Mouse (Mus musculus): ENCODE measurements at regions not wholly inside any gene's neighbourhood (a gene's known extent, or its start where the extent isn't known, plus 50 kb on each side); places are given as distances from the start of the nearest gene placed in this dataset.

GRCm38 (mm10) chr10:96293622-96294021 is 157.2 kb downstream of the Gm5426 start:
- no peaks in the 10 kb centered on the region for H3K9me3 ChIP-seq
- H3K36me3 ChIP-seq (replicated peaks): no peaks in the 10 kb centered on the region
- no peak overlapping the region for H3K4me3 ChIP-seq
- no peaks in the 10 kb centered on the region for H3K4me1 ChIP-seq
- no peak overlapping the region for H3K27ac ChIP-seq (replicated peaks)
- H3K27me3 ChIP-seq (replicated peaks; ENCODE audit: low read depth, poor library complexity, severe bottlenecking): no peaks in the 10 kb centered on the region
- WGBS: 84% methylated on average over 7 of the region's 7 CpGs
- DNase-seq (ENCODE audit: low spot score): no peak

- no peaks in the 10 kb centered on the region for H3K36me3 ChIP-seq (replicated peaks)
- no peak overlapping the region for H3K27ac ChIP-seq (replicated peaks)
- no peaks in the 10 kb centered on the region for H3K4me1 ChIP-seq
- no peaks in the 10 kb centered on the region for H3K27me3 ChIP-seq (replicated peaks; ENCODE audit: low read depth, poor library complexity, severe bottlenecking)
- DNase-seq (ENCODE audit: low spot score): no peak
- H3K4me3 ChIP-seq: no peak overlapping the region
- 84% methylated on average over 2 of the region's 2 CpGs for WGBS
- H3K9me3 ChIP-seq: no peaks in the 10 kb centered on the region
Measured at GRCm38 (mm10) chr10:96294666-96295065, 158.3 kb downstream of the Gm5426 start.

- no peaks in the 10 kb centered on the region for H3K9me3 ChIP-seq
- 90% methylated on average over 4 of the region's 4 CpGs for WGBS
Measured at GRCm38 (mm10) chr10:96297658-96298057, 161.3 kb downstream of the Gm5426 start.

GRCm38 (mm10) chr10:96298566-96298965 is 162.2 kb downstream of the Gm5426 start:
- no peak overlapping the region for H3K27ac ChIP-seq (replicated peaks)
- no peaks in the 10 kb centered on the region for H3K36me3 ChIP-seq (replicated peaks)
- DNase-seq (ENCODE audit: low spot score): no peak
- H3K4me3 ChIP-seq: no peak overlapping the region
- H3K27me3 ChIP-seq (replicated peaks; ENCODE audit: low read depth, poor library complexity, severe bottlenecking): no peaks in the 10 kb centered on the region
- H3K4me1 ChIP-seq: no peaks in the 10 kb centered on the region
- H3K9me3 ChIP-seq: no peaks in the 10 kb centered on the region
- 78% methylated on average over 5 of the region's 5 CpGs for WGBS

More at GRCm38 (mm10) chr10:96297658-96298057, 161.3 kb downstream of the Gm5426 start:
- Histone ChIP-seq H3K4me3 (no peak overlapping the region), H3K36me3 (replicated peaks) (no peaks in the 10 kb centered on the region), H3K4me1 (no peaks in the 10 kb centered on the region), H3K27me3 (replicated peaks; ENCODE audit: low read depth, poor library complexity, severe bottlenecking) (no peaks in the 10 kb centered on the region), H3K27ac (replicated peaks) (no peak overlapping the region)
- no peak for DNase-seq (ENCODE audit: low spot score)

- WGBS: 76% methylated on average over 7 of the region's 7 CpGs
- no peak for DNase-seq (ENCODE audit: low spot score)
- H3K27me3 ChIP-seq (replicated peaks; ENCODE audit: low read depth, poor library complexity, severe bottlenecking): no peaks in the 10 kb centered on the region
- H3K9me3 ChIP-seq: no peaks in the 10 kb centered on the region
- H3K36me3 ChIP-seq (replicated peaks): no peaks in the 10 kb centered on the region
- peaks cover 21% of the 10 kb centered on the region for H3K4me1 ChIP-seq
- H3K27ac ChIP-seq (replicated peaks): no peak overlapping the region
- H3K4me3 ChIP-seq: no peak overlapping the region
Measured at GRCm38 (mm10) chr10:96305701-96306100, 169.3 kb downstream of the Gm5426 start.

- Histone ChIP-seq H3K4me3 (no peak overlapping the region), H3K27me3 (replicated peaks; ENCODE audit: low read depth, poor library complexity, severe bottlenecking) (no peaks in the 10 kb centered on the region), H3K27ac (replicated peaks) (peak overlapping the region; percentile 67), H3K36me3 (replicated peaks) (no peaks in the 10 kb centered on the region), H3K9me3 (peaks cover 10% of the 10 kb centered on the region), H3K4me1 (peaks cover 21% of the 10 kb centered on the region)
- DNase-seq (ENCODE audit: low spot score): peak; percentile 56
- 19% methylated on average over 7 of the region's 7 CpGs for whole genome bisulfite sequencing
Measured at GRCm38 (mm10) chr10:96308713-96309445, 172.5 kb downstream of the Gm5426 start.

- H3K27ac ChIP-seq (replicated peaks): peak overlapping the region; percentile 67; the same call in 1 of the 2 replicates
- H3K4me3 ChIP-seq: no peak overlapping the region
- H3K36me3 ChIP-seq (replicated peaks): no peaks in the 10 kb centered on the region
- H3K9me3 ChIP-seq: peaks cover 10% of the 10 kb centered on the region
- no peaks in the 10 kb centered on the region for H3K27me3 ChIP-seq (replicated peaks; ENCODE audit: low read depth, poor library complexity, severe bottlenecking)
- DNase-seq (ENCODE audit: low spot score): no peak
- 75% methylated on average over 4 of the region's 4 CpGs for WGBS
- peaks cover 21% of the 10 kb centered on the region for H3K4me1 ChIP-seq
Measured at GRCm38 (mm10) chr10:96309766-96310165, 173.4 kb downstream of the Gm5426 start.

GRCm38 (mm10) chr10:96325297-96325696 is 188.9 kb downstream of the Gm5426 start:
- DNase-seq (ENCODE audit: low spot score): no peak
- H3K27ac ChIP-seq (replicated peaks): no peak overlapping the region

GRCm38 (mm10) chr10:96330639-96331487 is 194.5 kb downstream of the Gm5426 start:
- WGBS: 69% methylated on average over 6 of the region's 6 CpGs

More at GRCm38 (mm10) chr10:96325297-96325696, 188.9 kb downstream of the Gm5426 start:
- H3K9me3 ChIP-seq: no peaks in the 10 kb centered on the region
- no peak overlapping the region for H3K4me3 ChIP-seq
- H3K27me3 ChIP-seq (replicated peaks; ENCODE audit: low read depth, poor library complexity, severe bottlenecking): no peaks in the 10 kb centered on the region
- WGBS: 97% methylated on average over 1 of the region's 1 CpGs
- H3K36me3 ChIP-seq (replicated peaks): no peaks in the 10 kb centered on the region
- 0 out of 2 replicates have a peak, but pooled peaks cover 2% of the 10 kb centered on the region for H3K4me1 ChIP-seq

GRCm38 (mm10) chr10:96332731-96333201 is 196.4 kb downstream of the Gm5426 start:
- Histone ChIP-seq H3K9me3 (no peaks in the 10 kb centered on the region), H3K27me3 (replicated peaks; ENCODE audit: low read depth, poor library complexity, severe bottlenecking) (no peaks in the 10 kb centered on the region), H3K36me3 (replicated peaks) (no peaks in the 10 kb centered on the region), H3K4me1 (0 out of 2 replicates have a peak, but pooled peaks cover 2% of the 10 kb centered on the region), H3K4me3 (no peak overlapping the region), H3K27ac (replicated peaks) (peak overlapping the region; percentile 36; the same call in 1 of the 2 replicates)
- no peak for DNase-seq (ENCODE audit: low spot score)
- WGBS: 82% methylated on average over 10 of the region's 10 CpGs

More at GRCm38 (mm10) chr10:96330639-96331487, 194.5 kb downstream of the Gm5426 start:
- H3K36me3 ChIP-seq (replicated peaks): no peaks in the 10 kb centered on the region
- H3K9me3 ChIP-seq: no peaks in the 10 kb centered on the region
- no peak overlapping the region for H3K27ac ChIP-seq (replicated peaks)
- H3K4me1 ChIP-seq: 0 out of 2 replicates have a peak, but pooled peaks cover 2% of the 10 kb centered on the region
- H3K4me3 ChIP-seq: no peak overlapping the region
- no peak for DNase-seq (ENCODE audit: low spot score)
- no peaks in the 10 kb centered on the region for H3K27me3 ChIP-seq (replicated peaks; ENCODE audit: low read depth, poor library complexity, severe bottlenecking)

- 78% methylated on average over 6 of the region's 6 CpGs for WGBS
- no peak for DNase-seq (ENCODE audit: low spot score)
- H3K9me3 ChIP-seq: no peaks in the 10 kb centered on the region
- H3K4me1 ChIP-seq: 0 out of 2 replicates have a peak, but pooled peaks cover 2% of the 10 kb centered on the region
- no peaks in the 10 kb centered on the region for H3K27me3 ChIP-seq (replicated peaks; ENCODE audit: low read depth, poor library complexity, severe bottlenecking)
- H3K27ac ChIP-seq (replicated peaks): no peak overlapping the region
- H3K4me3 ChIP-seq: no peak overlapping the region
- H3K36me3 ChIP-seq (replicated peaks): no peaks in the 10 kb centered on the region
Measured at GRCm38 (mm10) chr10:96333224-96333623, 196.8 kb downstream of the Gm5426 start.

- no peaks in the 10 kb centered on the region for H3K27me3 ChIP-seq (replicated peaks; ENCODE audit: low read depth, poor library complexity, severe bottlenecking)
- H3K36me3 ChIP-seq (replicated peaks): no peaks in the 10 kb centered on the region
- 93% methylated on average over 3 of the region's 3 CpGs for WGBS
- H3K4me1 ChIP-seq: no peaks in the 10 kb centered on the region
- no peak overlapping the region for H3K27ac ChIP-seq (replicated peaks)
- DNase-seq (ENCODE audit: low spot score): no peak
- H3K9me3 ChIP-seq: no peaks in the 10 kb centered on the region
- H3K4me3 ChIP-seq: no peak overlapping the region
Measured at GRCm38 (mm10) chr10:96336271-96336670, 199.9 kb downstream of the Gm5426 start.
